27 mouse cellular contexts compared by ENCODE assay signal in the genomic region with DNA sequence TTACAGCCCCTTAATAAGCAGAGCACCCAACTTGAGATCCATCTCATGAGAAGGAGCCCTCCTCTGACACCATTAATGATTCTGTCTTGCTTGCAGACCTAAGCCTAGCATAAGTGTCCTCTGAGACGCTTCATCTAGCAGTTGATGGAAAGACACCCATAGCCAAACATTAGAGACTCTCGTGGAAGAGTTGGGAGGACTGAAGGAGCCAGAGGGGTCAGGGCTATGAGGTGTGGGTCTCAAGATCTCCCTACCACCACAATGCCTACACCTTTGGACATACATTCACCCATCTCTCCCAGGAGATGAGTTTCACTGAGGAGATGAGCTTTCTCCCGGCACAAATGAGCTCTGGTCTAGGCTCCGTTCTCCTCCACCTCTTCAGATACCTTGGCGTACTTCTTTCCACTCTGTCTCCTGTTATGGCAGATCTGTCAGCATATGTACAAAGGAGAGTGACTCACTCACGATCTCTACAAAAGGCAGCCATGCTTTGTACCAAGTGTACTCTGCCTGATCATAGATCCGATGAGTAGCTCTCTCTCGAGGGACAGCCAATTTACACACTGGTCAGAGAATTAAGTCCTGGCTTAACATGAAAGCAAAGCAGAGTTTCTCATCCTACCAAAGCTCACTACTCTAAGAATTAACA. TPM values are rescaled to one million over a fixed set of nuclear protein-coding genes. Genes with fewer than 3 reads are reported as not detected.
DNase-seq lines count a peak whose midpoint lies in the region; ATAC-seq and TF ChIP-seq lines count a peak whose summit lies in the region.
"Had no signal": no experiment of that assay in that cellular context is flagged by ENCODE, and none has a peak within 500 bp of the region (broad histone marks: within the 10 kb centered on the region; RNA-seq: fewer than 3 reads in every experiment).

No protein-coding gene starts in this region.

- WGBS in intestine, embryonic 16.5 days = 81% methylated on average over 8 of the region's 8 CpGs
- 66% methylated on average over 8 of the region's 8 CpGs for WGBS in liver, embryonic 15.5 days (ENCODE audit: insufficient replicate concordance)
- WGBS in stomach, embryonic 16.5 days = 69% methylated on average over 8 of the region's 8 CpGs
- 88% methylated on average over 8 of the region's 8 CpGs for WGBS in hindbrain, embryonic 16.5 days

- DNase-seq in MEL (ENCODE audit: low read depth, low spot score) = peak; percentile 76
- DNase-seq in right cerebral cortex, postnatal 14 days = no peak
- no peak for DNase-seq in frontal cortex, postnatal 25 days (ENCODE audit: low spot score in 2 of 2)
- DNase-seq: adrenal gland, adult 8-10 months; cerebellum, postnatal 14 days; gastrocnemius, adult 2 months; heart, postnatal 4 days; kidney, adult 11 months; kidney, postnatal 36 days; lung, embryonic 14.5 days; lung, postnatal 36 days; spleen, adult 18-20 months had no signal

- peaks cover 0 to 62% of the 10 kb centered on the region in 2 experiments; a peak in 2 of 4 replicates for H3K36me3 ChIP-seq in MEL (ENCODE audit: control insufficient read depth in 1 of 2, insufficient read depth in 2 of 2, low read length in 2 of 2)
- H3K36me3 ChIP-seq in intestine, embryonic 16.5 days (ENCODE audit: control insufficient read depth, insufficient read depth, low read length) = no peaks in the 10 kb centered on the region
- H3K36me3 ChIP-seq in liver, embryonic 15.5 days (replicated peaks) = no peaks in the 10 kb centered on the region
- no peaks in the 10 kb centered on the region for H3K36me3 ChIP-seq in stomach, embryonic 16.5 days (ENCODE audit: control insufficient read depth, insufficient read depth, low read length)
- H3K36me3 ChIP-seq in hindbrain, embryonic 16.5 days (ENCODE audit: control insufficient read depth, insufficient read depth, low read length) = no peaks in the 10 kb centered on the region
- H3K36me3 ChIP-seq: embryonic facial prominence, embryonic 13.5 days; heart, embryonic 15.5 days; hindbrain, embryonic 15.5 days; kidney, embryonic 15.5 days; limb, embryonic 12.5 days; midbrain, embryonic 13.5 days had no signal

- peaks cover 29 to 51% of the 10 kb centered on the region in 2 experiments for H3K4me1 ChIP-seq in MEL (ENCODE audit: control insufficient read depth in 1 of 2, insufficient read depth in 2 of 2, low read length in 2 of 2)
- peaks cover 5% of the 10 kb centered on the region; the same call in 1 of the 2 replicates for H3K4me1 ChIP-seq in intestine, embryonic 16.5 days (ENCODE audit: control insufficient read depth, insufficient read depth, low read length)
- peaks cover 85% of the 10 kb centered on the region for H3K4me1 ChIP-seq in liver, embryonic 15.5 days (replicated peaks)
- peaks cover 6% of the 10 kb centered on the region for H3K4me1 ChIP-seq in stomach, embryonic 16.5 days (ENCODE audit: control insufficient read depth, insufficient read depth, low read length)
- H3K4me1 ChIP-seq in hindbrain, embryonic 16.5 days (ENCODE audit: control insufficient read depth, insufficient read depth, low read depth, low read length) = peaks cover 6% of the 10 kb centered on the region

- H3K79me2 ChIP-seq in MEL (ENCODE audit: control insufficient read depth, insufficient read depth, low read length, poor library complexity) = peaks cover 11% of the 10 kb centered on the region

- no peak for TF ChIP-seq CTCF in MEL (IDR thresholded peaks at IDR 0.05 in 2 of 3, conservative IDR thresholded peaks at IDR 0.05 in 1 of 3; ENCODE audit: control insufficient read depth in 1 of 3, insufficient read depth in 1 of 3, low read depth in 2 of 3, low read length in 3 of 3, poor library complexity in 1 of 3, severe bottlenecking in 1 of 3)

- TF ChIP-seq EP300 in MEL (IDR thresholded peaks at IDR 0.05; ENCODE audit: low read depth in 1 of 2, low read length in 2 of 2) = no peak

- H3K27ac ChIP-seq in MEL (ENCODE audit: control insufficient read depth, low read depth, low read length) = peak overlapping the region; percentile 90
- peak overlapping the region; percentile 38 for H3K27ac ChIP-seq in intestine, embryonic 16.5 days (ENCODE audit: low read length)
- H3K27ac ChIP-seq in liver, embryonic 15.5 days (replicated peaks) = peak overlapping the region; percentile 76
- H3K27ac ChIP-seq in stomach, embryonic 16.5 days (ENCODE audit: low read length) = 0 out of 2 replicates have a peak overlapping the region, but pooled peaks have one; percentile 7
- no peak overlapping the region for H3K27ac ChIP-seq in hindbrain, embryonic 16.5 days (ENCODE audit: low read depth, low read length)
- H3K27ac ChIP-seq: embryonic facial prominence, embryonic 13.5 days; forebrain, embryonic 13.5 days; gastrocnemius, adult 2 months; heart, embryonic 15.5 days; hindbrain, embryonic 15.5 days; kidney, embryonic 15.5 days; limb, embryonic 12.5 days; midbrain, embryonic 13.5 days had no signal

- H3K9me3 ChIP-seq in MEL (replicated peaks; ENCODE audit: insufficient read depth, low read length) = no peaks in the 10 kb centered on the region
- H3K9me3 ChIP-seq in intestine, embryonic 16.5 days (ENCODE audit: control insufficient read depth, low read length) = no peaks in the 10 kb centered on the region
- no peaks in the 10 kb centered on the region for H3K9me3 ChIP-seq in liver, embryonic 15.5 days (replicated peaks)
- no peaks in the 10 kb centered on the region for H3K9me3 ChIP-seq in stomach, embryonic 16.5 days (replicated peaks; ENCODE audit: control insufficient read depth, low read length)
- no peaks in the 10 kb centered on the region for H3K9me3 ChIP-seq in hindbrain, embryonic 16.5 days (ENCODE audit: control insufficient read depth, low read length)
- H3K9me3 ChIP-seq: embryonic facial prominence, embryonic 13.5 days; forebrain, embryonic 13.5 days; heart, embryonic 15.5 days; hindbrain, embryonic 15.5 days; kidney, embryonic 15.5 days; limb, embryonic 12.5 days; megakaryocyte, embryonic 14.5 days; midbrain, embryonic 13.5 days had no signal

- no peaks in the 10 kb centered on the region for H3K27me3 ChIP-seq in MEL (ENCODE audit: control insufficient read depth in 1 of 2, insufficient read depth in 2 of 2, low read length in 2 of 2)
- H3K27me3 ChIP-seq in intestine, embryonic 16.5 days (replicated peaks; ENCODE audit: control insufficient read depth, insufficient read depth, low read length) = no peaks in the 10 kb centered on the region
- H3K27me3 ChIP-seq in liver, embryonic 15.5 days = no peaks in the 10 kb centered on the region
- no peaks in the 10 kb centered on the region for H3K27me3 ChIP-seq in stomach, embryonic 16.5 days (ENCODE audit: control insufficient read depth, insufficient read depth, low read length)
- no peaks in the 10 kb centered on the region for H3K27me3 ChIP-seq in hindbrain, embryonic 16.5 days (replicated peaks; ENCODE audit: control insufficient read depth, insufficient read depth, low read length)
- H3K27me3 ChIP-seq: CH12.LX; embryonic facial prominence, embryonic 13.5 days; forebrain, embryonic 13.5 days; heart, embryonic 15.5 days; hindbrain, embryonic 15.5 days; kidney, embryonic 15.5 days; limb, embryonic 12.5 days; midbrain, embryonic 13.5 days had no signal

- H3K4me2 ChIP-seq in intestine, embryonic 16.5 days (ENCODE audit: low read depth, low read length) = no peak overlapping the region
- H3K4me2 ChIP-seq in liver, embryonic 15.5 days = 0 out of 2 replicates have a peak overlapping the region, but pooled peaks have one; percentile 6
- H3K4me2 ChIP-seq in stomach, embryonic 16.5 days (ENCODE audit: low read depth, low read length) = no peak overlapping the region
- no peak overlapping the region for H3K4me2 ChIP-seq in hindbrain, embryonic 16.5 days (ENCODE audit: low read length)
- H3K4me2 ChIP-seq: embryonic facial prominence, embryonic 13.5 days; forebrain, embryonic 13.5 days; heart, embryonic 15.5 days; hindbrain, embryonic 15.5 days; kidney, embryonic 15.5 days; limb, embryonic 12.5 days; lung, embryonic 14.5 days; midbrain, embryonic 13.5 days had no signal

- H3K4me3 ChIP-seq in MEL (ENCODE audit: control insufficient read depth in 1 of 2, insufficient read depth in 1 of 2, low read depth in 2 of 2, low read length in 2 of 2) = peak overlapping the region; percentile 27 to 43
- H3K4me3 ChIP-seq in intestine, embryonic 16.5 days (ENCODE audit: low read length) = no peak overlapping the region
- H3K4me3 ChIP-seq in liver, embryonic 15.5 days (replicated peaks) = no peak overlapping the region
- no peak overlapping the region for H3K4me3 ChIP-seq in stomach, embryonic 16.5 days (replicated peaks; ENCODE audit: low read length)
- no peak overlapping the region for H3K4me3 ChIP-seq in hindbrain, embryonic 16.5 days (ENCODE audit: low read length)
- H3K4me3 ChIP-seq: embryonic facial prominence, embryonic 13.5 days; erythroblast, embryonic 14.5 days; forebrain, embryonic 13.5 days; gastrocnemius, adult 2 months; heart, embryonic 15.5 days; hindbrain, embryonic 15.5 days; kidney, embryonic 15.5 days; limb, embryonic 12.5 days; megakaryocyte, embryonic 14.5 days; midbrain, embryonic 13.5 days had no signal

- ATAC-seq in intestine, embryonic 16.5 days = no peak
- no peak for ATAC-seq in liver, embryonic 15.5 days (ENCODE audit: insufficient read depth)
- ATAC-seq in stomach, embryonic 16.5 days (ENCODE audit: insufficient read depth, low FRiP score) = no peak
- no peak for ATAC-seq in hindbrain, embryonic 16.5 days
- ATAC-seq: activated CD4-positive, CD25-positive, alpha-beta regulatory T cell, adult 4 months; forebrain, embryonic 13.5 days; midbrain, embryonic 13.5 days had no signal

- no peak; a peak in 1 of 4 replicates for TF ChIP-seq POLR2A in MEL (IDR thresholded peaks at IDR 0.05; ENCODE audit: control insufficient read depth in 1 of 2, insufficient read depth in 1 of 2, low read depth in 1 of 2, low read length in 2 of 2, poor library complexity in 1 of 2)

- peak overlapping the region; percentile 61 for H3K9ac ChIP-seq in MEL (ENCODE audit: control insufficient read depth, low read depth, low read length, poor library complexity, severe bottlenecking)
- no peak overlapping the region for H3K9ac ChIP-seq in intestine, embryonic 16.5 days (ENCODE audit: low read depth, low read length)
- no peak overlapping the region for H3K9ac ChIP-seq in liver, embryonic 15.5 days
- no peak overlapping the region for H3K9ac ChIP-seq in stomach, embryonic 16.5 days (ENCODE audit: low read length)
- no peak overlapping the region for H3K9ac ChIP-seq in hindbrain, embryonic 16.5 days (ENCODE audit: low read depth, low read length)
- H3K9ac ChIP-seq: embryonic facial prominence, embryonic 13.5 days; forebrain, embryonic 13.5 days; heart, embryonic 15.5 days; hindbrain, embryonic 15.5 days; kidney, embryonic 15.5 days; limb, embryonic 12.5 days; lung, embryonic 14.5 days; midbrain, embryonic 13.5 days had no signal

- no peak for TF ChIP-seq RAD21 in MEL (IDR thresholded peaks at IDR 0.05; ENCODE audit: low read depth, low read length)

RNA-seq across cellular contexts. Expression of a gene that starts 4.7 kb away (rescaled TPM):
- total RNA-seq in MEL (2012; rRNA removed) = 192 and 256 TPM in 2 replicates
- polyA plus RNA-seq in MEL (2012; ENCODE audit: insufficient read depth in 1 of 2, insufficient read length in 2 of 2, low read depth in 1 of 2, low replicate concordance in 2 of 2, missing spikeins in 1 of 2) = 100 to 1,000 TPM in 1 of 2 experiments, not detected in 1; 176 TPM
- polyA plus RNA-seq in intestine, embryonic 16.5 days (2015; fragmentation: Nextera tagmentation; extraction: Ambion mirVana) = 56.7 and 60.9 TPM in 2 replicates
- 82.9 and 84.9 TPM in 2 replicates for polyA plus RNA-seq in liver, embryonic 15.5 days (2015; fragmentation: Nextera tagmentation; extraction: Ambion mirVana)
- polyA plus RNA-seq in stomach, embryonic 16.5 days (2015; fragmentation: Nextera tagmentation; extraction: Ambion mirVana) = 43.2 and 44.4 TPM in 2 replicates
- polyA plus RNA-seq in hindbrain, embryonic 16.5 days (2015; fragmentation: Nextera tagmentation; extraction: Ambion mirVana) = 53.9 and 54.7 TPM in 2 replicates

RNA-seq across cellular contexts. Expression of a gene that starts 14.5 kb away (rescaled TPM):
- total RNA-seq in MEL (2012; rRNA removed) = 111 and 161 TPM in 2 replicates
- 10 to 100 TPM in 1 of 2 experiments, not detected in 1; 95.5 TPM for polyA plus RNA-seq in MEL (2012; ENCODE audit: insufficient read depth in 1 of 2, insufficient read length in 2 of 2, low read depth in 1 of 2, low replicate concordance in 2 of 2, missing spikeins in 1 of 2)
- 79.6 and 82.0 TPM in 2 replicates for polyA plus RNA-seq in intestine, embryonic 16.5 days (2015; fragmentation: Nextera tagmentation; extraction: Ambion mirVana)
- 35.2 and 55.6 TPM in 2 replicates for polyA plus RNA-seq in liver, embryonic 15.5 days (2015; fragmentation: Nextera tagmentation; extraction: Ambion mirVana)
- 106 and 175 TPM in 2 replicates for polyA plus RNA-seq in stomach, embryonic 16.5 days (2015; fragmentation: Nextera tagmentation; extraction: Ambion mirVana)
- 40.2 and 76.1 TPM in 2 replicates for polyA plus RNA-seq in hindbrain, embryonic 16.5 days (2015; fragmentation: Nextera tagmentation; extraction: Ambion mirVana)

Comparison
In these comparisons a context has a peak if more than half of its experiments do, and no peak if none do; other contexts are left out.
1. H3K4me3 ChIP-seq: peak in MEL (2 of 2); none in intestine, embryonic 16.5 days (single experiment), liver, embryonic 15.5 days (single experiment), stomach, embryonic 16.5 days (single experiment) and hindbrain, embryonic 16.5 days (single experiment).